Mouse (Mus musculus) inflammation-experienced regulatory T-cells, adult 6 months (primary cell): Measurements from ENCODE around the gene Timm10. TPM values are rescaled to one million over a fixed set of nuclear protein-coding genes. Genes with fewer than 3 reads are reported as not detected.

Experiments
- ATAC-seq: one replicate; pipeline ENCODE4 v1.8.0; 2017
- polyA plus RNA-seq, 3 experiments: library from polyadenylated mRNA; unstranded; fragments of 100-300 nt; shearing (Covaris generic); gene quantifications; one replicate each; pipeline ENCODE4 v1.2.1; 2017

Timm10 gene
- polyA plus RNA-seq, 3 experiments from 2014 or later = 25.4 to 39.8 (median 38.8) TPM

DNA sequence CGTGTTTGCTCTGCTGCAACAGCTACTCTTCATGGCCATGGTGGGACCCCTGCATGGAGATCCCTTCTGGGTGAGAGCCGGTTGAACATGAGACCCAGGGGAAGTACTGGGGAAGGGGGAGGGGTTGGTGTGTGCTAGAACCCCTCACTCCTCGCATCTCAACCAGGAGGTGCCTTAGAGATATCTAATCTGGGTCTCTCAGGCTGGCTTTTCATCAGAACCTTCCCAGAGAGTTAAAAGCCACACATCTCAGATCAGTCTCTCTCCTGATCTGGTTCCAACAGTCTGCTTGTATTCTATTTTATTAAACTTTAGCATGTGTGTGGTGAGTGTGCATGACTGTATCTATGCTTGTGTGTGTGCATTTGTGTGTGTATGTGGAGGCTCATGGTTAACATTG lies 34.6 kb downstream of the Timm10 start:
- no peak for ATAC-seq

GRCm38 (mm10) chr2:84862231-84862630 lies 35.4 kb downstream of the Timm10 start:
- no peak for ATAC-seq

DNA sequence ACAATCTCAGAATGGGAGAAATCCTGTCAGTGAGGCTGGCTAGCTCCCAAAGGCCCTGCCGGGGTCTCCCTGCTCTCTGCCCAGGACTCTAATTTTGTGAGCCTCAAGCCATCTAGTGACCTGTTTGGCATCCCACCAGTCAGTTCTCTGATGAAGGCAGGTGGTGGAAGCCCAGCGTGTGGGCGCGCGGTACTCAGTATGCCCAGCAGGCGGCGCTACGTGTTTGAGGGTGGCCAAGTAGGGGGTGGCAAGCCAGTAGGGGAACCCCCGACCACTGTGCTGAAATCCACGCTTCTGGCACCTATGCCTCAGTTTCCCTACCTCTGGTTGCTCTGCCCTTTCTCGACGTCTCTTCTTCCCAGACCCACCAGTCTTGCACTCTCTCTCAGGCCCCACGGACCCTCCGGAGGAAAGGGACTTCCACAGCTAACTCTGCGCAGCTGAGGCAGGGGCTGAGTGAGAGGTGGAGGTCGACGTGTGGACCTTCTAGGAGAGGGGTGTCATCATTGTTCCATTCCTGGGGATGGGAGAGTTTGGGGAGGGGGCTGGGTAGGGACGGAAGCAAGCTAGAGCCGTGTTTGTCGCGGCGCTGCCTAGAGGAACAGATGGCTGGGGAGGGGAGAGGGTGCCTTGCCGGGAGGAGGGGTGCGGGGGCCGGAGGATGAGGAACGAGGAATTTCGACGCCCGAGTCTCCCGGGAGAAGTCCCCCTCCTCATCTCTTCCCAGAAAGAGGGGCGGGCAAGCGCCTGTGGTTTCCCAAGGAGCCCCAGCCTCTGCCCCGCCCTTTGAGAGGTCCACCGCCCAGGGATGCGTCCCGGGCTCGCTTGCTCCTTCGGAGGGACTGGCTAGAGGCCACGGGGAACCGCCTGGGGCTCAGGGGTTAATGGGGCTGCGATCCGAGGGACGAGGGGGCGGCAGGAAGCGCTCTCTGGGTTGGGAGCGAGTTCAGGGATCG lies 39.1 kb downstream of the Timm10 start:
- peak; percentile 29 for ATAC-seq

DNA sequence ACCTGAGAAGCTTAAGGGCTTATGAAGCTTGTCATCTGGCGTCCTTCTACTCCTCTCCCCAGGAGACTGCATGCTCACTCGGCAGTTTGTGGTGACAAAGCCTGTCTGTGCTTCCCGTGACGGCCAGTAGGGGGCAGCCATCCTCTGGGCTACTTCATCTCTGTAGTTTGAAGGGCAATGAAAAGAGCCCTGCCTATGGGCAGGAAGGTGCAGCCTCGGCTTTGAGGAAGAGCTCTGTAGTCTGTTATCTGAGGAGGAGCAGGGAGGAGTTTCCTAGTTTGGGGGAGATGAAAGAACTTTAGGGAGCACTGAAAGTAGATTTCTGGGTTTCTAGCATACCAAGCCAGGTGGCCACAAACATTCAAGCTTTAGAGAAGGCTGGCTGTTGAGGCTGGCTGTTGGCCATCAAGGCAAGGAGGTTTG lies 41.7 kb downstream of the Timm10 start:
- no peak for ATAC-seq

- no peak for ATAC-seq
Measured at GRCm38 (mm10) chr2:84868977-84869376, 42.2 kb downstream of the Timm10 start.

DNA sequence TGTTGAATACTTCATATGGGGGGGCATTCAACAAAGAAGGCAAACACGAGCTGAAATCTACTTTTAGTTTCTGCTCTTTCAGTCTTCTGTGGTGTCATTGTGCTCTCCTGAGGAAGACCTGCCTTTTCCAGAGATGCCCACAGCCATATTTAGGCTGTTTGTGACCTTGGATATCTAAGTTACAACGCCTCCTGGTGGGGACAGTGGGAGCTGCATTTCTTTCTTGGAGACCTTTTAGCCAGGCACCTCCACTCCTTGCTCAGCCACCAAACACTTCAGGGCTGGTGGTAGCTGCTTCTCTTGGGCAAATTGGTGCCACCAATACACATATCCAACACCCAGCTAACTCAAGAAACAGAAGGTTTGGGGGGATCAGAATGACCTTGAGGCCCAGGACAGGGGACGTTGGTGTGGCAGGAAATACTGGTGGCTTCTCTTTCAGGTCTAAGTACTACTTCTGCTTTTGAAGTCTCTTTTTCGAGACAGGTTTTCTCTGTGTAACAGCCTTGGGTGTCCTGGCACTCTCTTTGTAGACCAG lies 43.9 kb downstream of the Timm10 start:
- no peak for ATAC-seq

DNA sequence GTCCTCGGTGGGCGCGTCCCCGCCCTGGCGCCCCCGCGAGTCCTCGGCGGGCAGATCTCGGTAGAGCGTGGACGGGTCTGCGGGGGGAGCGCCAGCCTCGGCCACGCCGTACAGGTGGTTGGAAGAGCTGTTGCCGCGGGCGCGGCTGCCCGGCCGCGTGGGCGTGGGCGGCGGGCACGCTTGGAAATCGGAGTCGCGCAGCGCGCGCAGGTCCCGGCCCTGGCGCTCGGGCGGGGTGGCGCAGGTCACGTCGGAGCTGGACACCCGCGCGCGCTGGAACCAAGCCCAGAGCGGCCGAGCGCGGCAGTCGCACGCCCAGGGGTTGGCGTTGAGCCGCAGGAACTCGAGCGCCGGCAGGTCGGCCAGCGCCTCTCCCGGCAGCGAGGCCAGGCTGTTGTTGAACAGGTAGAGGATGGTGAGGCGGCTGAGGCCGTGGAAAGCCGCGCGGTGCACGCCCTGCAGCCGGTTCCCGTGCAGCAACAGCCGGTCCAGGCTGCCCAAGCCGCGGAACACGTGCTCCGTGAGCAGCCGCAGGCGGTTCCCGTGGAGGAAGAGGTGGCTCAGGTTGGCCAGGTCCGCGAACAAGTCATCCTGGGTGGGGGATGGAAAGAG lies 45.4 kb downstream of the Timm10 start:
- peak; percentile 32 for ATAC-seq

DNA sequence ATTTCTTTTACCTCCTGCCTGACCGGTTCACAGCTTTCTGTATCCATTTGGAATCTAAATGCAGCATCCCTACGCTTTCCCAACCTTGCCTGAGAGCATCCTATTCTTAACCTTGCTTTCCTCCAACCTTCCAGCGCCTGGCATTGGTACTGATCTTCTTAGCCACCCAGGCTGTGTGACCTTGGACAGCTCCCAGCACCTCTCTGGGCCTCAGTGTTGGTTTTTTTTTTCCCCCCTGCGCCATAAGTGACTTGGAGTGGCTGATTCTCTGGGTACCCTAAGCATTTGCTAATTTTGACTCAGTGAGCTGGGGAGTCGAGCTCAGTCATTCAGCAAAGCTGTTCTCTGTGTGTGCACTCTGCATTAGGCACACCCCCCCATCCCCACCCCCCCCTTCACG lies 49.0 kb downstream of the Timm10 start:
- no peak for ATAC-seq

Other genes with a start within 250 kb of the Timm10 start
- gene Ctnnd1, start 176.2 kb upstream of the Timm10 start, polyA plus RNA-seq = under 1 TPM; 0.35 to 0.97 (median 0.62) TPM
- gene Btbd18, start 167.9 kb upstream of the Timm10 start, polyA plus RNA-seq = under 1 TPM; 0.43 to 0.73 (median 0.64) TPM
- gene Selenoh, start 156.2 kb upstream of the Timm10 start, polyA plus RNA-seq = 100 to 1,000 TPM; 113 to 247 (median 134) TPM
- gene Gm28635, start 149.0 kb upstream of the Timm10 start, polyA plus RNA-seq = not detected
- gene Med19, start 148.6 kb upstream of the Timm10 start, polyA plus RNA-seq = 10 to 100 TPM; 16.8 to 20.5 (median 18.9) TPM
- 100 to 1,000 TPM in 2 of 3 experiments, 10 to 100 TPM in 1; 92.6 to 148 (median 130) TPM for gene Tmx2, start 147.9 kb upstream of the Timm10 start, polyA plus RNA-seq
- 10 to 100 TPM; 12.9 to 14.1 (median 13.3) TPM for gene Zdhhc5, start 111.8 kb upstream of the Timm10 start, polyA plus RNA-seq
- gene Clp1, start 99.6 kb upstream of the Timm10 start, polyA plus RNA-seq = 10 to 100 TPM; 41.2 to 48.0 (median 44.5) TPM
- 1 to 10 TPM; 1.2 to 3.2 (median 2.2) TPM for gene Ypel4, start 92.9 kb upstream of the Timm10 start, polyA plus RNA-seq
- gene Gm19426, start 83.3 kb upstream of the Timm10 start, polyA plus RNA-seq = not detected
- under 1 TPM in 1 of 3 experiments, not detected in 2; 0.20 TPM for gene Serping1, start 51.6 kb upstream of the Timm10 start, polyA plus RNA-seq
- gene Ube2l6, start 28.2 kb upstream of the Timm10 start, polyA plus RNA-seq = 10 to 100 TPM; 92.1 to 96.3 (median 93.4) TPM
- gene Smtnl1, start 4.3 kb upstream of the Timm10 start, polyA plus RNA-seq = not detected
- gene Slc43a1, start 11.9 kb downstream of the Timm10 start, polyA plus RNA-seq = 1 to 10 TPM; 1.9 to 9.1 (median 5.9) TPM
- gene Rtn4rl2, start 59.7 kb downstream of the Timm10 start, polyA plus RNA-seq = not detected
- gene Slc43a3, start 109.6 kb downstream of the Timm10 start, polyA plus RNA-seq = 10 to 100 TPM in 1 of 3 experiments, 1 to 10 TPM in 2; 8.8 to 23.4 (median 9.2) TPM
- gene Prg2, start 153.5 kb downstream of the Timm10 start, polyA plus RNA-seq = under 1 TPM in 1 of 3 experiments, not detected in 2; 0.73 TPM
- not detected for gene Prg3, start 161.2 kb downstream of the Timm10 start, polyA plus RNA-seq
- 100 to 1,000 TPM; 151 to 189 (median 155) TPM for gene Ssrp1, start 210.2 kb downstream of the Timm10 start, polyA plus RNA-seq
- gene P2rx3, start 210.5 kb downstream of the Timm10 start, polyA plus RNA-seq = 1 to 10 TPM in 1 of 3 experiments, not detected in 2; 1.3 TPM
- 1 to 10 TPM; 4.9 to 6.6 (median 5.0) TPM for gene Tnks1bp1, start 221.0 kb downstream of the Timm10 start, polyA plus RNA-seq